Mouse (Mus musculus) Patski (cell line): ENCODE measurements at regions not wholly inside any gene's neighbourhood (a gene's known extent, or its start where the extent isn't known, plus 50 kb on each side); places are given as distances from the start of the nearest gene placed in this dataset.
A peak's percentile ranks its signal among the peaks of the same experiment; 100 is the strongest.

ENCODE experiments used
- ATAC-seq: fragments of 100-300 bp; one replicate; pipeline ENCODE4 v1.8.0; 2021
- CTCF ChIA-PET: fragments of 350-600 bp; sonication (Branson Sonifier 250); formaldehyde crosslinking; loops from one replicate; lab custom pipeline; 2022; ENCODE audit warnings: inconsistent platforms; lab: Charles Lee
- POLR2A ChIA-PET: fragments of 350-600 bp; sonication (Branson Sonifier 250); formaldehyde crosslinking; loops from one replicate; lab custom pipeline; 2022; ENCODE audit warnings: antibody characterized with exemption, inconsistent platforms; lab: Charles Lee
- DNase-seq: peaks from one replicate; pipeline ENCODE4 v3.0.0-alpha.2; 2011; ENCODE audit warnings: low read depth, low spot score
- H3K27me3 ChIP-seq: fragments of 371-371 bp; one replicate; pipeline ENCODE4 v1.5.1; 2021
- CTCF ChIP-seq: fragments of 100-300 bp; IDR thresholded peaks from one replicate; pipeline ENCODE4 v1.5.1; 2021
- in situ Hi-C: fragments of 300-500 bp; cut with MboI; formaldehyde crosslinking; loops from 3 replicates; pipeline ENCODE4 v1.11.1; 2018; ENCODE audit warnings: low pct_unique_long_range_greater_than_20kb, mixed read lengths

GRCm38 (mm10) chr15:49335523-49336040, 4549.1 kb upstream of the Gm7489 start:
- no peak for TF ChIP-seq CTCF
- DNase-seq = no peak
- CTCF ChIA-PET = no interaction called here
- POLR2A ChIA-PET = no interaction called here
- no peaks in the 10 kb centered on the region for H3K27me3 ChIP-seq
- in situ Hi-C loops = no loop called here
- no peak for ATAC-seq

GRCm38 (mm10) chr15:49347029-49347428, 4537.7 kb upstream of the Gm7489 start:
- ATAC-seq = no peak
- no peak for DNase-seq
- TF ChIP-seq CTCF = no peak
- POLR2A ChIA-PET = no interaction called here
- in situ Hi-C loops = no loop called here
- H3K27me3 ChIP-seq = no peaks in the 10 kb centered on the region
- CTCF ChIA-PET = no interaction called here

- ChIA-PET CTCF (no interaction called here), POLR2A (no interaction called here)
- ATAC-seq (no peak), DNase-seq (no peak)
- no peaks in the 10 kb centered on the region for H3K27me3 ChIP-seq
- in situ Hi-C loops = no loop called here
- no peak for TF ChIP-seq CTCF
Observed at GRCm38 (mm10) chr15:49356107-49356506, 4528.6 kb upstream of the Gm7489 start.

- in situ Hi-C loops = no loop called here
- no peak for TF ChIP-seq CTCF
- ATAC-seq (no peak), DNase-seq (no peak)
- ChIA-PET POLR2A (no interaction called here), CTCF (no interaction called here)
- H3K27me3 ChIP-seq = no peaks in the 10 kb centered on the region
Observed at GRCm38 (mm10) chr15:49395966-49396365, 4488.7 kb upstream of the Gm7489 start.

DNA sequence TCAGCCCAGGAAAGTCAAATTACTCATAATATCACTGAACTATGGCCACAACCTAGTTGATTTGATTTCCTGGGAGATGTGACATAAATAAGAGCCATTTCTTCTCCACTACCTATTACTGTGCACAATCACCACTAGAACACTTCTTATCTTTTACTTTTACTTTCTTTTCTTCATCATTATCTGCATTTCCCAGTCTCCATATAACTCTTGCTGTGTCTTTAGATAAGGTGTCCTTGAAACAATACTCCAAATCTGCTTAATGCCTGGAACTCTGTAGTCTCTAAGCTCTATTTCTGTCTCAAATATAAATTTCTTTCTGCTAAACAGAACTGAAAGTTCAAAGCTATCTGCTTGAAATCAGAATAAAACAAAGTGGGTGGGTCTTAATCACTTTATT, 4471.0 kb upstream of the Gm7489 start:
- in situ Hi-C loops = no loop called here
- ChIA-PET POLR2A (no interaction called here), CTCF (interaction anchor here (0.6 kb wide), 1 partner anchor 9 kb away, joined by 4 read pairs; no protein-coding TSS in a partner anchor)
- no peak for ATAC-seq
- no peak for DNase-seq
- no peaks in the 10 kb centered on the region for H3K27me3 ChIP-seq
- TF ChIP-seq CTCF = no peak

DNA sequence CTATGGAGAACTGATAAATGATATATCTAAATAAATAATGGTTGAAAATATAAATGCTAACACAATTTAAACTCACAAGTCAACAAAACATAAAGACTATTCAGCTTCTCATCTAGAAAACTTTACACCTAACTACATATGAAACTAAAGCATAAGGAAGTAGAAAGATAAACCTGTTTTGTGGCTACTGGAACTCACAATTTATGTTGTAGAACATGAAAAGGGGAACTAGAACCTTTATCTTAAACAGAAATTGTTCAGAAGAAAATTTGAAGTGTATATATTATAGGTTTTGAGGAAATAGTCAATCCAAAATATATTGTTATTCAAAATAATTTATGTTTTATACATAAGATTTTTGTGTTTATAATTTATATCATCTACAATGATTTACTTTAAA, 4433.4 kb upstream of the Gm7489 start:
- no peaks in the 10 kb centered on the region for H3K27me3 ChIP-seq
- no peak for ATAC-seq
- ChIA-PET CTCF (no interaction called here), POLR2A (no interaction called here)
- DNase-seq = no peak
- in situ Hi-C loops = no loop called here
- no peak for TF ChIP-seq CTCF

- ChIA-PET POLR2A (no interaction called here), CTCF (no interaction called here)
- in situ Hi-C loops = no loop called here
- TF ChIP-seq CTCF = no peak
- no peaks in the 10 kb centered on the region for H3K27me3 ChIP-seq
- ATAC-seq (no peak), DNase-seq (no peak)
Observed at GRCm38 (mm10) chr15:49484582-49484981, 4400.1 kb upstream of the Gm7489 start.

- peak; percentile 17 for TF ChIP-seq CTCF
- no peaks in the 10 kb centered on the region for H3K27me3 ChIP-seq
- DNase-seq (no peak), ATAC-seq (no peak)
- in situ Hi-C loops = no loop called here
- ChIA-PET CTCF (no interaction called here), POLR2A (no interaction called here)
Observed at GRCm38 (mm10) chr15:49492836-49493235, 4391.9 kb upstream of the Gm7489 start.

GRCm38 (mm10) chr15:49501821-49502220, 4382.9 kb upstream of the Gm7489 start:
- H3K27me3 ChIP-seq = no peaks in the 10 kb centered on the region
- CTCF ChIA-PET = no interaction called here
- TF ChIP-seq CTCF = no peak
- ATAC-seq (no peak), DNase-seq (no peak)
- in situ Hi-C loops = no loop called here
- POLR2A ChIA-PET = no interaction called here
